Mouse (Mus musculus): ENCODE data around the gene Fam126a. TPM values are rescaled to one million over a fixed set of nuclear protein-coding genes. Genes with fewer than 3 reads are reported as not detected.

Gene Fam126a
- total RNA-seq, 2 experiments from 2014 or later: 26.7 to 30.2 TPM

DNA sequence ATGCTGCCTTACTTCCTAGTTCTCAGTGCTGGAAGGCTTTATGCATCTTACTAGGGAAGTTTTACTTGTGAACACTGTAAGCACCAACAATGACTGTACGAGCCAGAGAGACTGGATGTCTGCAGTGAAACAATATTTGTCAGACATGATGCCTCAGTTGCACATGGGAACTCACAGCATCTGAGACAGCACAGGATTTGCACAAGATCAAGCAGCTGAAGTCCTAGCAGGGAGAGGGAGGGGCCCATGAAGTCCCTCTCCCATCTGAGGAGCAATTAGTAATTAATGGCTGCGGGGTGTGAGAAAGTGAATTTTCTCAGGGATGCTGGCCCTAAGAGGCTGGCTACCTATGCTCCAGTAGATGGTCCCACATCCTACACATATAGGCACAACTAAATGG, 36.3 kb downstream of the Fam126a start:
- no peak for DNase-seq (ENCODE audit: low spot score in 2 of 2)

DNA sequence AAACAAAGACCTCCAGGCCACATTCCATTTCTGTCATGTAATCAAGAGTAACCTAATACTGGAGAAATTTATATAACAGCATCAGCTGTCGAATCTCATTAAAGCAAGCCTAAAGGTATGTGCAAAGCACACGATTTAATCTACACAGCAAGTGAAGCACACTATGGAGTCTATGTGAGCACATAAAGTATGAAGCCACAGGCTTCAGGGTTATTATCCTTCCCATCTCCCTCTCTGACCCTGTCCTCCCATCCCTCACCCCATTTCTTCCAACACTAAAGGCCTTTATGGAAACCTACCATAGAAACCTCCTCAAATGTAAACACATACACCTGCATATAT, 37.0 kb downstream of the Fam126a start:
- no peak for DNase-seq (ENCODE audit: low spot score in 2 of 2)

DNA sequence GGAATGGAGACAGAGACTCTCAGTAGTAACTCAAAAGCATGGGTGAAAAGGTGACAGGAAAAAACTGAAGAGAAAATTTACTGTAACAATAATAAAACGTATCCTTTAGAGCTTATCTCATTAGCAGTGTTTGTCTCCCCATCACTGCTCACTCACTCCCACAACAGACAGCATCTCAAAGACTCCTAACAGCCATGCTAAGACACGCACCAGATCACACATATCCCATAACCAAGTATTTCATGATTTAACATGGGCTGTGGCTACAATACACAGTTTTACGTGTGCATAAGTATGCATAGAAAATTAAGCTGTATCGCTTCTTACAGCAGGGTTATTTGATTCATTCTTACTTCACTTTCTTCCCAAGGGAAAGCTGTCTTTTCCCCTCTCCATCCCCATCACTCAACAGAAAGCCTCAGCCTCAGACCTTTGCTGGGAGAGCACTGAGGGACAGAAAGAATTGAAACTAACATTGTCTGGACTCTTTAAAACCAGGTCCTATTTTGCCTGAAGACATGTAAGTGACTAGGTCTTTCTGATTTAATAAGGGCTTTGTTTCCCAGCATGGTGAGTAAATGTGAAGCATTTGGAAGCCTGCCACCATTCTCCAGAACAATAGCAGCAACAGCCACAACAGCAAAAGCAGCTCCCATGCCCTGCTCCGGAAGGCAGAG, 37.5 kb downstream of the Fam126a start:
- peak in 1 of 2 experiments; percentile 40 for DNase-seq (ENCODE audit: low spot score in 2 of 2)

DNA sequence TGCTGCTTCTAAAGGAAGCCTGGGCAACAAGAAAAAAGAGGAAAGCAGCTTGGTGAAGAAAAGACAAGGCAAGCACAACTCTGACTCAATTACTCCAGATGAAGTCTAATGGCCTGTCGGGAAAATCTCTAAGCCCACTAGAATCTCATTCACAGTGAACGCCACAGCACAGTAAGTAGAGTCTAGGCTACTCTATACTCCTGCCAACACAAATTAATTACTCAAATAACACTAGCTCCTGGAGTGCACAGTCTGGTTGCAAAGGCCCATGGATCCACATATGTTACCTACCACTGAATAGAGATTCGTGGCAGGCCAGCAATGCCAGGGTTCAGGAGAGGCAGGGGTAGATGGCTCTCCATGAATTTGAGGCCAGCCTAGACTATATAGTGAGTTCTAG, 40.5 kb downstream of the Fam126a start:
- no peak for DNase-seq (ENCODE audit: low spot score in 2 of 2)

DNA sequence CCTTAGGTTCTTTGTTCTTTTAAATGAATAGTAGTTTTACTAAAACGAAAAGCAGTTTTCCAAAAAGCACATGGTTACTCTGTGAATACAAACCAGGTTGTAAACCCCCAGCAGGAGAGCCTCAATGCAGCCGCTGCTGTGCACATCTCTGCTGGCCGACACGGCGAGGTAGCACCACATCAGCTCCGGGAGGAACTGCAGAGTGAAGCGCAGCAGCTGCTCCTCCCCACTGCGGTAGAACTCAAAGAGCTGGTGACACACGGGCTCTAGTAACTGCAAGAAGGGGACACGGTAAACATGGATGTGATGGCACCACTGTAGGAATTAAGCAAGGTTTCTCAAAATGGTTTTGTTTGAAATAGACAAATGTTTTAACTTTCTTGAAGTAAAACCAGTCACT, 42.7 kb downstream of the Fam126a start:
- DNase-seq (ENCODE audit: low spot score in 2 of 2): no peak

DNA sequence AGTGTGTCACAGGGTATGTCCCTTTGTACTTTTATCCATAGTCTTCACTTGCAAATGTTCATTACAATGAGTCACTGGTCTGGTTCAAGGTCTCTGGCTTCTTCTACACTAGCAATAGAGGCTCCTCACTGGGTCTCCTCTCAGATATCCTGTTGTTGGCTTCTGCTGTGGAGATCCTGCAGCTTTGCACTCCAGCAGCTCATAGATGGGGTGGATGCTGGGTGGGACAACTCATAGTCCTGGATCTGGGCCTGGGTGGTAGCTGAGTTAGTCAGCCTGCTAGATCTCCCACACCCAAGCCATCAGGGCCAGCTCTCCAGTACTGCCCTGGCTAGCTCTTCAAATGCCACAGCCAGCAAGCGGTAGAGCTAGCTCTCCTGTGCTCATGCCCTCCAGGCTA, 48.4 kb downstream of the Fam126a start:
- no peak for DNase-seq (ENCODE audit: low spot score in 2 of 2)

DNA sequence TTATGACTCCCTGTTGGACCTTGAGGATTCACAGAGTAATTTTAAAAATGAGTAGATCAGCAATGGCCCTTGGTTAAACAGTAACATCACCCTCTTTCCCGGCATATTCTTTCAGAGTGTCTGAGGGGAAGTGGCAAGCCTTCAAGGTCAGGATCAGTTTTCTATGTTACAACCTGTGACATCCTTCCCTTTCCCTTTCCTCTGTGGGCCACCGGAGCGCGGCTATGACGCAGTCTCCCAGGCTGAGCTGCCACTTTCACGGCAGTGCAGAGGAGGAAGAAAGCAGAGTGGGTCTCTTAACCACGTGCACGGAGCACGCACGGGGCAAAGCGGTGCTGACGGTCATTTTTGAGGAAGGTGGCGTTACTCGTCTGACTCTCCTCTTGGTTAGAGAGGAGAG, 52.0 kb downstream of the Fam126a start:
- no peak for DNase-seq (ENCODE audit: low spot score in 2 of 2)

DNA sequence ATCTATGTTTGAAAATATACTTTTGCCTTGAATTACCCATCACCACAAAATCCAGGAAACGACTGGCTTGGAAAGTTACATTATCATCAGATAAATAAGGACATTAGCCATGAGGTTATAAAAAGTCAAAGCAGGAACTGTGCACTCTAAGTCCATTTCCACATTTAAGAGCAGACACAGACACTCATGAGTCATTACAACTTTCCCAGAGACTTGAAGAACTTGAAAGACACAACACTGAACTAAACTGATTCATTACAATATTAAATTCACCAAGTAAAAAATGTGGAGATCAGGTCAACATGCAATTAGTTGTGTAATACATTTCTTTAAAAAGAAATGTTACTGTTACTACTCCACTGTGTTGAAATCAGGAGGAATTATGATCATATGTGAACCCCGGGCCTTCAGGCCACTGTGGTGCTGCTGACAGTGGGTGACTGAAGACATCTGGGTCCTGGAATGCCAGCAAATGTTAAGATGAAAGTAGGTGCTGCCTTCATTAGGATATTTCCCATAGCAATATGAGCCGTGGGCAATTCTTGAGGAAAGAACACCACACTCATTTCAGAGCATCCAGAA, 55.4 kb downstream of the Fam126a start:
- no peak for DNase-seq (ENCODE audit: low spot score in 2 of 2)

DNA sequence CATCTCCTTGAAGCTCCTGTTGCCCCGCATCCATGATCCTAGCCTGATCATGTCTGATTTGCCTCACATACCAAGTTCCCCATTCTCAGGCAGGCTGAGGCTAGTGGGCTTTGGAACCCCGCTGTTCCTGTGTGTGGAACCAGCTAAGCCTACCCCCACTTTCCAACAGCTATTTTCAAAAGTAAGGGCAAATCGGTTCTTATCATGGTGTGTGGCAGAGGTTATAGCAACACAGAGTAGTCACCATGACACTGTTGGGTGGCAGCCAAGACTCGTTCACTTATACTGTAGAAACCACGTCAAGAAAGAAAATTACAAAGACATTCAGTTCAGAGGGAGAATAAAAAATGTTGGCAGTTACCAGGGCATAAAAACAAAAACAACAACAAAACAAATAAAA, 62.8 kb downstream of the Fam126a start:
- DNase-seq (ENCODE audit: low spot score in 2 of 2): no peak

DNA sequence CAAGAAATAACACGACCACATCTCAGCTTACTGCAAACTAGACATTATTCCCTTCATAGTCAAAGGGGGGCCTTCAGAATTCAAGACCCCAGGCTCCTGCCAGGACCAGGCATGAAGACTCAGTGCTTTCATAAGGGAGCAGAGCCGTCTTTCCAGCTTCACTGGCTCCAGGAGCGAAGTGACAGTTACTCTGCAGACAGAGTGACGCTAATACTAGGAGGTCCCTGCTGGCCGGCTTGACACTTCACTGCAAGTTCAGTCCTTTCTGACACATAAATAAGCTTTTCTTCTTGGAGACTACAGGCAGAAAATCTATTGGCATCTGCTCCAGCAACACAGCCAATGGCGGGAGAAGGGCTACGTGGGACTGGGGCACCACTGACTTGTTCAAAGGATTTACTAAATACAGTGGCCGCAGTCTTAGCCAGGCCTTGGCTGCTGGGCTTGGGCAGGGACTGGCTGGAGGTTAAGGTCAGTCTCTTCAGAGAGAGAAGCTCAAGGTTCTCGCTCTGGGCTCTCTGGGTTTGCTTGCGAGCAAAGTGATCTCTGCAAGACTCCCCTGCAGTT, 65.8 kb downstream of the Fam126a start:
- peak in 1 of 2 experiments; percentile 12 for DNase-seq (ENCODE audit: low spot score in 2 of 2)

DNA sequence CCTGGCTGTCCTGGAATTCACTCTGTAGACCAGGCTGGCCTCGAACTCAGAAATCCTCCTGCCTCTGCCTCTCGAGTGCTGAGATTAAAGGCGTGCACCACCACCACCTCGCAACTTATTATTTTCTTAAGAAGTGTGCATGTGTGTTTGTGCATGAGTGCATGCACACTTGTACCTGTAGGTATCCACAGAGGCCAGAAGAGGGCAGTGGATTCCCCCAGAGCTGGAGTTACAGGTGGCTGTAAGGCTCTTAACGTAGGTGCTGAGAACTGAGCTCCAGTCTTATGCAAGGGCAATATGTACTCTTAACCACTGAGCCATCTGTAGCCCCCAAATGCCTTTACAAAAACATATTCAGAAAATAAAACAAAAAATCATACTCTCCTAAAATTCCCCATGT, 77.4 kb downstream of the Fam126a start:
- DNase-seq (ENCODE audit: low spot score in 2 of 2): no peak

DNA sequence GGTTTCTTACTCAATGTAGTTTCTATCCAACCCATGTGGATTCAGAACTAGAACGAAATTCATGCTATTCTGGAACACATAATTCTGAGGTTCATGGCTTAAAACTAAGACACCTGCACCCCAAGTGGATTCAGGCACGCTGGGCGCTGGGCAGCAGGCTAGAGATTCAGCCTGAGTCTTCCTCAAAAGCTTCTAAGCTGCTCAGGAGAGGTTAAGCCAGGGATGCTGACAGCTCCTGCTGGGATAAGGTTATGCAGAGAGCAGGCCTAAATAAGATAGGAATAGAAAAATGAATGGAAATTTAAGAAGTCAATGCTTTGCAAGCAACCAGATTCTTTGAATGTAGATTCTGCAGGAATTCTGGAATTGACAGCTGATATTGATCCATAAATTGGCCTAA, 82.4 kb downstream of the Fam126a start:
- no peak for DNase-seq (ENCODE audit: low spot score in 2 of 2)

DNA sequence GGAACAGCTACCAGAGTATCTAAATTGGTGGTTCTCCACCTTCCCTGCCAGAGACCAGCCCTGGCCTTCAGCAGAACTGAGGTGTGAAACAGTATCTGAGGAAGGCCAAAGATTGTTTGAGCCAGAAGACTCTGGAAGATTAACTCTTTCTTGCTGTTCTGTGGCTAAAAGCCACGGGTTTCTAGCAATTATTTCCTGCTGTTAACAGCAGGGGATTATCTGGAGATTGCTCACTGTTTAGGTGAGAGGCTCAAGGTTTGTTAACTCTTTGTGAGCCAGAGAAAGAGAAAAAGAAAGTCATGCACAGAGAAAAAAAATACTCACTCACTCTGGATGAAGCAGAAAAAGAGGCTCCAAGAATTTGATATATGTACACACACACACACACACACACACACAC, 85.4 kb downstream of the Fam126a start:
- DNase-seq (ENCODE audit: low spot score in 2 of 2): no peak

DNA sequence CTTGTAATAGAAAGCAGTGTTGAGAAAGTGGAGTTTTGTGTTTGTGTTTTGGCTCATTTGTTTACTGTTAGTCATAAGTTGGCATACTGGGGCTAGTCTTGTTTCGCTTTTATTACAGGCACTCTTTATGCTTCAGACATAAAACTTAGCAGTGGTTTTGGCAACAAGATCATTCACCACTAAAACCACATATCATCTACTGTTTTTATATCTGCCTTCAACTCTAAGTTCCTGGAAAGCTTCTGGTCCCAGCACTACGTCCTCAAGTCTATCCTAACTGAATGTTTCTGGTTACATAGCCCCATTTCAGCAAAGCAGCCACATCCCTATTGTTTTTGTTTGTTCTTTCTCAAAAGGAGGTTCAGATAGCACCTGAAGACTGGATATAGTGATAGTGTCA, 87.0 kb downstream of the Fam126a start:
- no peak for DNase-seq (ENCODE audit: low spot score in 2 of 2)

DNA sequence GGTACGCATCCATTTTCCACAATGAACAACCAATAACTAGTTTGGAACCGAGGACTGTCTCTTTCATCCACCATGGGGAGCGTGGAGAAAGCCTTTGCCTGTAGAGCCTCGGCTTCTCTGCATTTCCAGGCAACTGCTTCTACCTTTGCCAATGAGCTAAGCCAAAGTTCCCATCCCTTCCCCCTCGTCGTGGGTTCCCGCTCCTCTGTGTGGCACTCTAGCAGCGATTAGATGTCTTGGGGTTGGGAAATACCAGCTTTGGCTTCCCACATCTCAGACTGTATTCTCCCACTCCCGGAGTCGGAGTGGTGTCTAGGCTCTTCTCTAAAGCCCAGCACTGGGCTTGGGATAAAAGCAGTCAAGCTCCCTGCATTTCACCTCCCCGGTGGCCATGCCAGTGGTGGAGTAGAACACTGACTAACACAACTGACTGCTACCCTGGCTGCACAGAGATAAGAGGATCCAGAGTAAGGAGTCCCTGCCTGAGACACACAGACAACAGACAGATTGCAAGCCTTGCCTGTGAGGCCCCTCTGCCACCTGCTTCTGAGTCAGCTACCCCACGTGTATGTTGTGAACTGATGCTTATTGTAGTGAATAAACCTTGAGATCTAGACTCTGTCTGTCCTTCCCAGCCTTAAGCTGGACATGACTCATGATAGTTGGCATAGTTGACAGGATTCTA, 106.9 kb downstream of the Fam126a start:
- no peak for DNase-seq (ENCODE audit: low spot score in 2 of 2)

DNA sequence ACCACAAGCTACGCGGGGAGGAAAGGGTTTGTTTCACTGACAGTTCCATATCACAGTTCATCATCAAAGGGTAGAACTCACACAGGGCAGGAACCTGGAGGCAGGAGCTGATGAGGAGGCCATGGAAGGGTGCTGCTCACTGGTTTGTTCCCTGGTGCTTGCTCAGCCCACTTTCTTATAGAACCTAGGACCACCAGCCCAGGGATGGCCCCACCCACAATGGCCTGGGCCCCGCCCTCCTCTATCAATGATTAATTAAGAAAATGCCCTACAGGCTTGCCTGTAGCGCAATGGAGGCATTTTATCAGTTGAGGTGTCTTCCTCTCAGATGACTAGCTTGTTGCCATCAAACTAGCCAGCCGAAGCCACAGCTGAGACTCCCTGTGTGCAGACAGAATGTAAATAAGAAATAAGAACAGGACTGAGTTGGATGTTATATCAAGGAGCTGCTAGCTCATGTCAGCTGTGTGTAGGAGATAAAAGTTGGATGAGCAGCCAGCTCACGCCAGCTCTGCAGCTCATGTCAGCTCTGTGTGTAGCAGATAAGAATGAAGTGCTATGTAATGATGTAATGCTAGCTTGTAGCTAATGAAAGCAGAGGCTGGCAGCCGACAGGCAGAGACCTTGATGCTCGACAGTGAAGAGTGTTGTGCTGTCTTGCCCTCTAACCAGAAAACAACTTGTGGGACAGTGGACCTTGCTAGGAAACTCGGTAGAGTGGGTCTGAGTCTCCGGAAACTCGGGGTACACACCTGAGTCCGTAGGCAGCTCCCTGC, 107.8 kb downstream of the Fam126a start:
- DNase-seq (ENCODE audit: low spot score in 2 of 2): no peak

DNA sequence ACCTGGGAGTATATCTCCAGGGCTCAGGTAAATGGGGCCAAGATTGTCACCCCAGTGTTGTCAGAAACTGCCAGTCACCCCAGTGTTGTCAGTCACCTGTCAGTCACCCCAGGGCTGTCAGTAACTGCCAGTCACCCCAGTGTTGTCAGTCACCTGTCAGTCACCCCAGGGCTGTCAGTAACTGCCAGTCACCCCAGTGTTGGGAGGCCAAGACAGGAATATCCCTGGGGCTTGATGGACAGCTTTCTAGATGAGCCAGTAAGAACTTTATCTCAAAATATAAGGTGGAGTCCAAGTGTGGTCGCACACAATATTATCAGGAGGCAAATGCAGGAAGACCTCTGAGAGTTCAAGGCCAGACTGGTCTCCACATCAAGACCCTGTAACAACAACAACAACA, 109.2 kb downstream of the Fam126a start:
- DNase-seq (ENCODE audit: low spot score in 2 of 2): no peak

DNA sequence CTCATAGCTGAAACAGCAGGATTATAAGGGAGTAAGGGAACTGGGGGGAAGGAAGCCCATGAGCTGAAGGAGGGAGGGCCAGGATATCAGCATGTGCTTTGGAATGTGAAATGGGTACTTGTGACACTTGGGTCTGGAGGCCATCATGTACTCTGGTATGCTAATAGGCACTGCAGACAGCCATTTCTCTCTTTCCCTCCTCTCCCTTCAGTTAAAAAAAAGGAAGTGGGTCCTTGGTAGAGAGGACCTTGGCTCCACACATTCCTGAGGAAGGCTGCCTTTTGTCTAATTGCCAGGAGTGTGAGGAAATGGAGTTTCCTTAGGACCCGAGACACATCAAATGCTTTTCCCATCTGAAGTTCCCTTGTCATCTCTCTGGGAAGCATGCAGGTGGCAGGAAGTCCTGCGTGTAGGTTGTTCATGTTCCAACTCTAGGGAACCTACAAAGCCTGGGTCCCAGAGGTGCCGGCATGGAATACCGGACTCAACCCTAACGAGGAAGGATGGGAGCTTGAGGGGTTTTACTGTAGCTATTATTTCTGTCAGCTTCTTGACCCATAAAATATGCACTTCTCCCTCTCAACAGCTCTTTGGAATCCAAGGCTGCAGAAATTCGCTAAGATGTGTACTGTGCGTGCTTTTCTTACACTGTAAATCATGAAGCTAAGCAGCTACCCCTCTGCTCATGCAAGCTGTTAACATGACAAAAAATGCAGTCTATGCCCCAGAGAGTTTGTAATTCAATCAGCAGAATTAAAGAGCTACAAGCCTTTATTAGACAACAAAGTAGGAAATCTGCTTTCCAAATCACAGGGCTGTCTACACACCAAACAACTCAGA, 110.4 kb downstream of the Fam126a start:
- DNase-seq (ENCODE audit: low spot score in 2 of 2): no peak

DNA sequence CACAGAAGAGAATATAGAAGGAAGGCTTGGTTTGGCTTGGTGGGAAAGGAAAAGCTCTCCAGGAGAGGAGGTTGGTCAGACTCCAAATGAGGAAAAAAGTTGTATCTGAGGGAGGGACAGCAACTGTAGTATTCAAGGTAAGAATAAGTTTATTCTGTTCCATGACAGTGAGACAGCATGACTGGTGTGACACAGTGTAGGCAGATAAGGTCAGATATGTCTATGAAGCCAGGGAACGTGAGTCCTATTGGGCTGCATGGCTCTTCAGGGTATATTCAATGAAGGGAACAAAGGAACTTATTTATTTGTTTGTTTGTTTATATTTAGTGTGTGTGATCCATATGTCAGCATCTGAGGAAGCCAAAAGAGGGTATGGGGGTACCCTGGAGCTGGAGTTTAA, 113.2 kb downstream of the Fam126a start:
- no peak for DNase-seq (ENCODE audit: low spot score in 2 of 2)

DNA sequence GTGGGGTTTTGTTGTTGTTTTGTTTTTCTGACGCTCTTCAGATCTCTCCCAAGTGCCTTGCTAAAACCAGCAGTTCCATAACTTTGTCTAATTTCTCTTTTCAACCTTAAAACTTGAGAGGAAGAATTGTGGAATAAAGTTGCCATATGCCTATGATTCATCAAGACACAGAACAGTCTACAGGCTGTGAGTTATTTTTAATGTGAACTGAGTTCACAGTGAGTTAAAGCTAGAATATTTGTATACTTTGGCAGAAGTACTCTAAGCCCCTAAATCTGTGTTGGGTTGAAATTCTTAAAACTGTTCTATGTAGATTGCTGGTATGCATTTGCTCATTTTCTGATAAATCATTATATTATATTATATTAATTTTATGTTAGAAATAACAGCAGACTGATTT, 118.9 kb downstream of the Fam126a start:
- no peak for DNase-seq (ENCODE audit: low spot score in 2 of 2)

DNA sequence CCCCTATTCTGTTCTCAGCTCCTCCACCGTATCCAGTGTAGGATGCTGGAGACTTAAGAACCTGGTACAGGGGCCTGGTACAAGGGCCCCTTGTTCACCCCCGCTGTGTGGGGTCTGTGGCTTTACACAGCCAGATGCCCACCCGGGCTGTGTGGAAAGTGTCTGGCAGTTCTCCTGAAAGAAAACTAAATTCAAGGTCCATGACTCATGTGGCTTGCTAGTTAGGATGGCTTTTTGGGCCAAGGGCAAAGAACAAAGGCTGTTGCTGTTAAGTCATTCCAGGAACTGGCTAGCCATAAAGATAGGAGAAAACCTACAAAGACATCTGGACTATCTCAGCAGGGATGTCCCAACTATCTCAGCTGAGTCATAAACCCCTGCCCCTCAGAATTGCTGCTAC, 121.2 kb downstream of the Fam126a start:
- DNase-seq (ENCODE audit: low spot score in 2 of 2): no peak

Data from layer of hippocampus, postnatal 14 days (tissue).